Mouse (Mus musculus): ENCODE measurements around the gene Enkd1.

DNA sequence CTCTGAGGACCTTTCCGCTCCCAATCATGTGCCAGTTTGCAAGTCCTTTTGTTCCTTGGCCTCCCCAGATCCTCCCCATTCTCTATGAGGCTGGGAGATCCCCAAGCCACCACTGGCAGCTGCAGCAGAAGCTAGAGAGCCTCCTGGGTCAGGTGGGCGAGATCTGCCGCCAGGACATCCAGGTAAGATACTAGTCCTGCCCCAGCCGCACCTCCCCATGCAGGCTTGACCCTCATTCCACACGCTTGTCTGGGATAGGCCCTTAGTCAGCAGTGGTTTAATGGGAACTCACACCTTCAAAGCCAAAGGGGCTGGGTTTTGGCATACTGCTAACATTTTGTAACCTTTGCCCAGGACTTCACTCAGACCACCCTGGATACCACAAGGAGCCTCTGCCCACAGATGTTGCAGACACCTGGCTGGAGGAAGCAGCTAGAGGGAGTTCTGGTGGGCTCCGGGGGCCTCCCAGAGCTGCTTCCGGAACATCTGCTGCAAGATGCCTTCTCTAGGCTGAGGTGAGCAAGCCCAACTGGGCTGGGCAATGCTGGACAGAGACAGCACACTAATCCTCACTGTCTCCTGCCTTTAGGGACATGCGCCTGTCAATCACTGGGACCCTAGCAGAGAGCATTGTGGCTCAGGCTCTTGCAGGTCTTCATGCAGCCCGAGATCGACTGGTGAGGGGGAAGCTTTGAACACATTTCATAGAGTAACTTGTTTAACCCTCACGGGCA, 15.4 kb downstream of the Enkd1 start:
- TF ChIP-seq CTCF (IDR thresholded peaks at IDR 0.05; ENCODE audit: extremely low read depth, insufficient read depth, insufficient read length, insufficient replicate concordance) (no peak), POLR2A (IDR thresholded peaks at IDR 0.05; ENCODE audit: low read depth, low read length) (no peak)
